Mouse (Mus musculus): ENCODE data around the gene Gja4. TPM values are rescaled to one million over a fixed set of nuclear protein-coding genes. Genes with fewer than 3 reads are reported as not detected.

Gene Gja4
- 8.5 and 9.9 TPM in 2 replicates for polyA plus RNA-seq (2012; rRNA removed)

GRCm38 (mm10) chr4:127313861-127314260 lies at the start of gene Gja4:
Gene Gja4 (minus strand): TSS chr4:127314039.
- H3K4me3 ChIP-seq (ENCODE audit: insufficient read depth, low read length), result peak within 1 kb of the TSS; percentile 41
- TF ChIP-seq POLR2A (IDR thresholded peaks at IDR 0.05; ENCODE audit: extremely low read depth, insufficient read depth, low read length) (0 out of 2 replicates have a peak, but pooled peaks have one; percentile 40), CTCF (IDR thresholded peaks at IDR 0.05; ENCODE audit: extremely low read depth, insufficient read depth, low read length) (0 out of 2 replicates have a peak, but pooled peaks have one; percentile 3)
- no peak within 1 kb of the TSS for H3K27ac ChIP-seq (ENCODE audit: insufficient read depth, low read length)
- H3K4me1 ChIP-seq (ENCODE audit: control insufficient read depth, insufficient read depth, low read length), result no peaks in the 10 kb centered on the region

GRCm38 (mm10) chr4:127363331-127363730 lies 49.5 kb upstream of the Gja4 start:
- H3K4me1 ChIP-seq (ENCODE audit: control insufficient read depth, insufficient read depth, low read length), result no peaks in the 10 kb centered on the region
- no peak overlapping the region for H3K4me3 ChIP-seq (ENCODE audit: insufficient read depth, low read length)
- no peak for TF ChIP-seq POLR2A (IDR thresholded peaks at IDR 0.05; ENCODE audit: extremely low read depth, insufficient read depth, low read length)
- 0 out of 2 replicates have a peak, but pooled peaks have one; percentile 21 for TF ChIP-seq CTCF (IDR thresholded peaks at IDR 0.05; ENCODE audit: extremely low read depth, insufficient read depth, low read length)

DNA sequence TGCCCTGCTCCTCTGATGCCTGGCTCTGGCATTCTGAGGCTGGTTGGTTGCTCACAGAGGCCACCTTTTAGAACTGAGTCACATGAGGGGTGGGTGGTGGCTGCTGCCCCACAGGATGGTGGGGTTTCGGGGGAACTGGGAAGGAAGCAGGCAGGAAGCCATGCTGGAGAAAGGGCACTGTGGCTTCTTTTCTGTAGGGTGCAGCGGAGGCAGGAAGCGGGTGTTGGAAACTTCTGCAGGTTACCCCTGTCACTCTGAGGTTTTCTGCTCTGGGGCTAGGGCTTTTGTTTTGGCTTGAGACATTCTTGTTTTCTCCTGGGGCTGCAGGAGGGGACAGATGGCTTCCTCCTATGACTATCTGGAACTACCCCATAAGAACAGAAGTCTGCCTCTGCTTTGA lies 48.7 kb upstream of the Gja4 start:
- Histone ChIP-seq H3K27ac (ENCODE audit: insufficient read depth, low read length) (no peak overlapping the region), H3K4me1 (ENCODE audit: control insufficient read depth, insufficient read depth, low read length) (no peaks in the 10 kb centered on the region), H3K4me3 (ENCODE audit: insufficient read depth, low read length) (no peak overlapping the region)
- TF ChIP-seq POLR2A (IDR thresholded peaks at IDR 0.05; ENCODE audit: extremely low read depth, insufficient read depth, low read length) (no peak), CTCF (IDR thresholded peaks at IDR 0.05; ENCODE audit: extremely low read depth, insufficient read depth, low read length) (no peak)

More at GRCm38 (mm10) chr4:127363331-127363730, 49.5 kb upstream of the Gja4 start:
- H3K27ac ChIP-seq (ENCODE audit: insufficient read depth, low read length), result no peak overlapping the region

- no peak within 1 kb of the TSS for H3K27ac ChIP-seq (ENCODE audit: insufficient read depth, low read length)
- H3K4me1 ChIP-seq (ENCODE audit: control insufficient read depth, insufficient read depth, low read length), result no peaks in the 10 kb centered on the region
- no peak within 1 kb of the TSS for H3K4me3 ChIP-seq (ENCODE audit: insufficient read depth, low read length)
- TF ChIP-seq CTCF (IDR thresholded peaks at IDR 0.05; ENCODE audit: extremely low read depth, insufficient read depth, low read length) (no peak), POLR2A (IDR thresholded peaks at IDR 0.05; ENCODE audit: extremely low read depth, insufficient read depth, low read length) (no peak)
Measured at GRCm38 (mm10) chr4:127358018-127358417, 44.2 kb upstream of the Gja4 start, which contains the start of gene Gjb5. Gene Gjb5 (minus strand): TSS chr4:127358181.

- H3K4me1 ChIP-seq (ENCODE audit: control insufficient read depth, insufficient read depth, low read length), result no peaks in the 10 kb centered on the region
Measured at GRCm38 (mm10) chr4:127354506-127355485, 41.0 kb upstream of the Gja4 start.

DNA sequence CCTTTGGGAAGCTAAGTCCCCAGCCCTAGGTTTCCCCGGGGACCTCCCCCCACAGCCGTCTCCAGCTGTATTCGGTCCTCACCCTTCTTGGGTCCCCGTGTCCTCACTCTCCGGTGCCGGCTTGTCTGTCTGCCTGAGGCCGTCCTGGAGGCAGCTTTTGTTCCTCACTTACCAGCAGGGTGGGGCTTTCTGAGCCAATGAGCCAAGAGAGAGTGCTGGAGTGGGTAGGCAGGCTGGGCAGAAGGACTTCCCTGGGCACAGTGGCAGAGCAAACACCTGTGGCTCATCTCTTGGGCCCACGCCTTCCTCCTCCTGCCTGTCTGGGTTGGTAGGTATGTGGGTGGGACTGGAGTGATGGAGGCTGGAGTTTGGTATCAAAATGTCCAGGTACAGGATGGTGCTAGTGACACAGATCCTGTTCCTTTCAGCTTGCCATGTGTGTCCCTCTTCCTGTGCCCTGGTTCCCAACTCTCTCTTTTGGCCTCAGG lies 40.2 kb upstream of the Gja4 start, which contains the start of gene Gjb4:
TSS of gene Gjb4 (minus strand) at position 131 of the 488 bp plus-strand sequence.
- TF ChIP-seq CTCF (IDR thresholded peaks at IDR 0.05; ENCODE audit: extremely low read depth, insufficient read depth, low read length), result no peak
- TF ChIP-seq POLR2A (IDR thresholded peaks at IDR 0.05; ENCODE audit: extremely low read depth, insufficient read depth, low read length), result no peak
- H3K4me1 ChIP-seq (ENCODE audit: control insufficient read depth, insufficient read depth, low read length), result no peaks in the 10 kb centered on the region
- H3K4me3 ChIP-seq (ENCODE audit: insufficient read depth, low read length), result no peak within 1 kb of the TSS
- no peak within 1 kb of the TSS for H3K27ac ChIP-seq (ENCODE audit: insufficient read depth, low read length)

More at GRCm38 (mm10) chr4:127354506-127355485, 41.0 kb upstream of the Gja4 start:
- Histone ChIP-seq H3K4me3 (ENCODE audit: insufficient read depth, low read length) (no peak overlapping the region), H3K27ac (ENCODE audit: insufficient read depth, low read length) (no peak overlapping the region)
- TF ChIP-seq POLR2A (IDR thresholded peaks at IDR 0.05; ENCODE audit: extremely low read depth, insufficient read depth, low read length) (no peak), CTCF (IDR thresholded peaks at IDR 0.05; ENCODE audit: extremely low read depth, insufficient read depth, low read length) (no peak)

GRCm38 (mm10) chr4:127352594-127352993 lies 38.8 kb upstream of the Gja4 start:
- no peak overlapping the region for H3K27ac ChIP-seq (ENCODE audit: insufficient read depth, low read length)
- TF ChIP-seq CTCF (IDR thresholded peaks at IDR 0.05; ENCODE audit: extremely low read depth, insufficient read depth, low read length), result no peak
- no peak for TF ChIP-seq POLR2A (IDR thresholded peaks at IDR 0.05; ENCODE audit: extremely low read depth, insufficient read depth, low read length)
- H3K4me1 ChIP-seq (ENCODE audit: control insufficient read depth, insufficient read depth, low read length), result no peaks in the 10 kb centered on the region
- no peak overlapping the region for H3K4me3 ChIP-seq (ENCODE audit: insufficient read depth, low read length)

GRCm38 (mm10) chr4:127349560-127350300 lies 35.9 kb upstream of the Gja4 start:
- TF ChIP-seq POLR2A (IDR thresholded peaks at IDR 0.05; ENCODE audit: extremely low read depth, insufficient read depth, low read length) (no peak), CTCF (IDR thresholded peaks at IDR 0.05; ENCODE audit: extremely low read depth, insufficient read depth, low read length) (no peak)
- Histone ChIP-seq H3K4me1 (ENCODE audit: control insufficient read depth, insufficient read depth, low read length) (no peaks in the 10 kb centered on the region), H3K4me3 (ENCODE audit: insufficient read depth, low read length) (no peak overlapping the region), H3K27ac (ENCODE audit: insufficient read depth, low read length) (no peak overlapping the region)

DNA sequence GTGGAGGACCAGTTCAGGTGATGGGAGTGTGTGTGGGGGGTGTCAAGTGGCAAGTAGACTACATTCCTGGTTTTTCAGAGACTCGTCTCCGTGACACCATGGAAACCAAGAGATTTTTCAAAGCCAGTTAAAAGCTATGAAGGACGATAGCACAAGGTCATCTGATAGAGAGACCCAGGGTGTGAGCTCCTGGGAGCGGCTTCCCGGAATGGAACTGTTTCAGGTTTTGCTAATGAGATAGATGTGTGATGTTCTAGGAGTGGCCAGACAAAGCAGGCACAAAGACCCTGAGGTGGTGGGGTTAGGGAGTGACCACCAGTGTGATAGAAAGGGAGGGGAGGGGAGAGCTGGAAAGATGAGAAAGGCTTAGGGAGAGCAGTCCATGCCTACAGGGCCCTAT lies 31.2 kb upstream of the Gja4 start:
- Histone ChIP-seq H3K4me3 (ENCODE audit: insufficient read depth, low read length) (no peak overlapping the region), H3K4me1 (ENCODE audit: control insufficient read depth, insufficient read depth, low read length) (no peaks in the 10 kb centered on the region), H3K27ac (ENCODE audit: insufficient read depth, low read length) (no peak overlapping the region)
- TF ChIP-seq CTCF (IDR thresholded peaks at IDR 0.05; ENCODE audit: extremely low read depth, insufficient read depth, low read length) (no peak), POLR2A (IDR thresholded peaks at IDR 0.05; ENCODE audit: extremely low read depth, insufficient read depth, low read length) (no peak)
